Mouse (Mus musculus): ENCODE results near the gene Tpst2. TPM values are rescaled to one million over a fixed set of nuclear protein-coding genes. Genes with fewer than 3 reads are reported as not detected.

Gene Tpst2
- polyA plus RNA-seq, 1 experiment from 2014 or later, result 63.8 TPM

- peaks cover 29% of the 10 kb centered on the region for H3K4me1 ChIP-seq (replicated peaks; ENCODE audit: insufficient read depth, low read length)
- no peak for TF ChIP-seq CTCF (IDR thresholded peaks at IDR 0.05; ENCODE audit: low read depth)
- H3K27ac ChIP-seq, result no peak overlapping the region
- no peak for DNase-seq (ENCODE audit: low spot score)
- WGBS, result 33% methylated on average over 5 of the region's 5 CpGs
- H3K9me3 ChIP-seq (replicated peaks; ENCODE audit: low read length), result no peaks in the 10 kb centered on the region
- H3K27me3 ChIP-seq (ENCODE audit: insufficient read depth, low read length), result no peaks in the 10 kb centered on the region
- H3K36me3 ChIP-seq (ENCODE audit: insufficient read depth, low read length), result no peaks in the 10 kb centered on the region
- ATAC-seq (replicated peaks; ENCODE audit: low FRiP score, low read depth), result 0 out of 2 replicates have a peak, but pooled peaks have one; percentile 31
- no peak overlapping the region for H3K4me3 ChIP-seq (replicated peaks; ENCODE audit: low read depth, low read length)
- H3K4me2 ChIP-seq (ENCODE audit: low read length), result no peak overlapping the region
- H3K9ac ChIP-seq (ENCODE audit: low read depth, low read length), result no peak overlapping the region
These were observed 15.4 kb downstream of the Tpst2 start for GRCm38 (mm10) chr5:112291866-112292265.

- H3K4me3 ChIP-seq (replicated peaks; ENCODE audit: low read depth, low read length), result no peak overlapping the region
- H3K4me1 ChIP-seq (replicated peaks; ENCODE audit: insufficient read depth, low read length), result peaks cover 29% of the 10 kb centered on the region
- H3K27ac ChIP-seq, result no peak overlapping the region; the same call in 1 of the 2 replicates
- no peaks in the 10 kb centered on the region for H3K36me3 ChIP-seq (ENCODE audit: insufficient read depth, low read length)
- no peak for ATAC-seq (replicated peaks; ENCODE audit: low FRiP score, low read depth)
- TF ChIP-seq CTCF (IDR thresholded peaks at IDR 0.05; ENCODE audit: low read depth), result no peak
- H3K4me2 ChIP-seq (ENCODE audit: low read length), result no peak overlapping the region
- no peak overlapping the region for H3K9ac ChIP-seq (ENCODE audit: low read depth, low read length)
- 70% methylated on average over 17 of the region's 17 CpGs for WGBS
- H3K9me3 ChIP-seq (replicated peaks; ENCODE audit: low read length), result no peaks in the 10 kb centered on the region
- no peak for DNase-seq (ENCODE audit: low spot score)
- no peaks in the 10 kb centered on the region for H3K27me3 ChIP-seq (ENCODE audit: insufficient read depth, low read length)
These were observed 16.0 kb downstream of the Tpst2 start for GRCm38 (mm10) chr5:112292343-112292980.

- H3K4me2 ChIP-seq (ENCODE audit: low read length), result no peak overlapping the region
- 50% methylated on average over 2 of the region's 2 CpGs for WGBS
- H3K36me3 ChIP-seq (ENCODE audit: insufficient read depth, low read length), result no peaks in the 10 kb centered on the region
- peaks cover 21% of the 10 kb centered on the region for H3K4me1 ChIP-seq (replicated peaks; ENCODE audit: insufficient read depth, low read length)
- no peak overlapping the region for H3K27ac ChIP-seq
- H3K9me3 ChIP-seq (replicated peaks; ENCODE audit: low read length), result no peaks in the 10 kb centered on the region
- no peaks in the 10 kb centered on the region for H3K27me3 ChIP-seq (ENCODE audit: insufficient read depth, low read length)
- H3K4me3 ChIP-seq (replicated peaks; ENCODE audit: low read depth, low read length), result no peak overlapping the region
- H3K9ac ChIP-seq (ENCODE audit: low read depth, low read length), result no peak overlapping the region
- ATAC-seq (replicated peaks; ENCODE audit: low FRiP score, low read depth) (no peak), DNase-seq (ENCODE audit: low spot score) (no peak)
- TF ChIP-seq CTCF (IDR thresholded peaks at IDR 0.05; ENCODE audit: low read depth), result no peak
These were observed 17.3 kb downstream of the Tpst2 start for GRCm38 (mm10) chr5:112293800-112294199.

- H3K9ac ChIP-seq (ENCODE audit: low read depth, low read length), result no peak overlapping the region
- no peak for TF ChIP-seq CTCF (IDR thresholded peaks at IDR 0.05; ENCODE audit: low read depth)
- no peak for ATAC-seq (replicated peaks; ENCODE audit: low FRiP score, low read depth)
These were observed 18.2 kb downstream of the Tpst2 start for GRCm38 (mm10) chr5:112294696-112295095.

GRCm38 (mm10) chr5:112295162-112295561 lies 18.7 kb downstream of the Tpst2 start:
- Histone ChIP-seq H3K27ac (no peak overlapping the region), H3K36me3 (ENCODE audit: insufficient read depth, low read length) (no peaks in the 10 kb centered on the region), H3K9ac (ENCODE audit: low read depth, low read length) (no peak overlapping the region), H3K4me2 (ENCODE audit: low read length) (no peak overlapping the region), H3K27me3 (ENCODE audit: insufficient read depth, low read length) (no peaks in the 10 kb centered on the region), H3K4me3 (replicated peaks; ENCODE audit: low read depth, low read length) (no peak overlapping the region), H3K4me1 (replicated peaks; ENCODE audit: insufficient read depth, low read length) (peaks cover 21% of the 10 kb centered on the region), H3K9me3 (replicated peaks; ENCODE audit: low read length) (no peaks in the 10 kb centered on the region)
- WGBS, result 55% methylated on average over 8 of the region's 8 CpGs
- DNase-seq (ENCODE audit: low spot score) (no peak), ATAC-seq (replicated peaks; ENCODE audit: low FRiP score, low read depth) (no peak)
- no peak for TF ChIP-seq CTCF (IDR thresholded peaks at IDR 0.05; ENCODE audit: low read depth)

More at GRCm38 (mm10) chr5:112294696-112295095, 18.2 kb downstream of the Tpst2 start:
- Histone ChIP-seq H3K27ac (no peak overlapping the region), H3K36me3 (ENCODE audit: insufficient read depth, low read length) (no peaks in the 10 kb centered on the region), H3K9me3 (replicated peaks; ENCODE audit: low read length) (no peaks in the 10 kb centered on the region), H3K4me3 (replicated peaks; ENCODE audit: low read depth, low read length) (no peak overlapping the region), H3K4me2 (ENCODE audit: low read length) (no peak overlapping the region), H3K4me1 (replicated peaks; ENCODE audit: insufficient read depth, low read length) (peaks cover 21% of the 10 kb centered on the region), H3K27me3 (ENCODE audit: insufficient read depth, low read length) (no peaks in the 10 kb centered on the region)
- no peak for DNase-seq (ENCODE audit: low spot score)
- 68% methylated on average over 4 of the region's 4 CpGs for WGBS

GRCm38 (mm10) chr5:112295564-112295963 lies 19.1 kb downstream of the Tpst2 start:
- ATAC-seq (replicated peaks; ENCODE audit: low FRiP score, low read depth) (no peak), DNase-seq (ENCODE audit: low spot score) (no peak)
- TF ChIP-seq CTCF (IDR thresholded peaks at IDR 0.05; ENCODE audit: low read depth), result no peak
- Histone ChIP-seq H3K4me3 (replicated peaks; ENCODE audit: low read depth, low read length) (no peak overlapping the region), H3K4me1 (replicated peaks; ENCODE audit: insufficient read depth, low read length) (peaks cover 21% of the 10 kb centered on the region), H3K27ac (no peak overlapping the region), H3K36me3 (ENCODE audit: insufficient read depth, low read length) (no peaks in the 10 kb centered on the region), H3K4me2 (ENCODE audit: low read length) (no peak overlapping the region), H3K9ac (ENCODE audit: low read depth, low read length) (no peak overlapping the region), H3K9me3 (replicated peaks; ENCODE audit: low read length) (no peaks in the 10 kb centered on the region), H3K27me3 (ENCODE audit: insufficient read depth, low read length) (no peaks in the 10 kb centered on the region)
- WGBS, result 72% methylated on average over 8 of the region's 8 CpGs
